ENCODE assay signal across 12 mouse cellular contexts in the genomic region with DNA sequence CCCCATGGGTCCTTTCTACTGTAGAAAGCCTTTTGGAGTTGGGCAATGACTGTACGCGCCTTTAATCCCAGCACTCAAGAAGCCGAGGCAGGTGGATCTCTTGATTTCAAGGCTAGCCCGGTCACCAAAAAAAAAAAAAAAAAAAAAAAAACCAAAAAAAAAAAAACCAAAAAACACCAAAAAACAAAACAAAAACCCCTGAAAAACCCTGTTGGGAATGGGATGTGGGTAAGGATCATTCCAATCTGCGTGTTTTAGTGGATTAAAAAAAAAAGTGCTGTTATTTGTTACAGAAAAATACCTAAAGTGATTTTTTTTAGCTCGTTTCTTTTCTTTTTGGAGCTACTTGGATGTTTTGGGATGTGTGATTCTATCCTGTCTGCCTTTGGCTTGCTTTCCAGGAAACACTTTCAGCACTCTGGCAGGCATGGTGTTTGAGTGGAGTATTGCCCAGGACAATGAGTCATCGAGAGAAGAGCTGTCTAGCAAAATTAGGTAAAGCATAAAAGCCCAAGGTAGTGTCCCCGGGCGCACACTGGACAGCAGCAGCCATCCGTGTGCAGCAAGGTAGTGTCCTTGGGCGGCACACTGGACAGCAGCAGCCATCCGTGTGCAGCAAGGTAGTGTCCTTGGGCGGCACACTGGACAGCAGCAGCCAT. TPM values are rescaled to one million over a fixed set of nuclear protein-coding genes. Genes with fewer than 3 reads are reported as not detected.
DNase-seq lines count a peak whose midpoint lies in the region; ATAC-seq and TF ChIP-seq lines count a peak whose summit lies in the region.
"Had no signal": no experiment of that assay in that cellular context is flagged by ENCODE, and none has a peak within 500 bp of the region (broad histone marks: within the 10 kb centered on the region; RNA-seq: fewer than 3 reads in every experiment).

No protein-coding gene starts in this region.

- no peak for TF ChIP-seq CTCF in heart, postnatal 0 days (IDR thresholded peaks at IDR 0.05; ENCODE audit: low read depth)

- 87% methylated on average over 13 of the region's 13 CpGs for WGBS in heart, embryonic 10.5 days
- 79% methylated on average over 13 of the region's 13 CpGs for WGBS in heart, postnatal 0 days
- 89% methylated on average over 13 of the region's 13 CpGs for WGBS in intestine, embryonic 16.5 days

- no peak overlapping the region for H3K4me3 ChIP-seq in heart, embryonic 10.5 days
- H3K4me3 ChIP-seq in heart, postnatal 0 days (ENCODE audit: low read depth, low read length) = no peak overlapping the region
- no peak overlapping the region for H3K4me3 ChIP-seq in intestine, embryonic 16.5 days (ENCODE audit: low read length)
- H3K4me3 ChIP-seq: hindbrain, embryonic 15.5 days; liver, embryonic 15.5 days; neural tube, embryonic 13.5 days had no signal

- no peak for ATAC-seq in heart, postnatal 0 days (ENCODE audit: insufficient read depth, low read depth)
- no peak for ATAC-seq in megakaryocyte, adult 5-6 weeks (ENCODE audit: poor library complexity, severe bottlenecking)
- ATAC-seq in intestine, embryonic 16.5 days = no peak

- no peak overlapping the region for H3K4me2 ChIP-seq in heart, postnatal 0 days (ENCODE audit: low read depth, low read length)
- no peak overlapping the region for H3K4me2 ChIP-seq in intestine, embryonic 16.5 days (ENCODE audit: low read depth, low read length)
- H3K4me2 ChIP-seq: hindbrain, embryonic 15.5 days; liver, embryonic 15.5 days; neural tube, embryonic 13.5 days had no signal

- H3K27me3 ChIP-seq in heart, embryonic 10.5 days (ENCODE audit: insufficient read depth, poor library complexity, severe bottlenecking) = no peaks in the 10 kb centered on the region
- no peaks in the 10 kb centered on the region for H3K27me3 ChIP-seq in heart, postnatal 0 days (ENCODE audit: control insufficient read depth, insufficient read depth, low read length)
- H3K27me3 ChIP-seq in intestine, embryonic 16.5 days (replicated peaks; ENCODE audit: control insufficient read depth, insufficient read depth, low read length) = no peaks in the 10 kb centered on the region
- H3K27me3 ChIP-seq: hindbrain, embryonic 15.5 days; liver, embryonic 15.5 days; neural tube, embryonic 13.5 days had no signal

- H3K36me3 ChIP-seq in heart, embryonic 10.5 days = no peaks in the 10 kb centered on the region
- no peaks in the 10 kb centered on the region for H3K36me3 ChIP-seq in heart, postnatal 0 days (replicated peaks; ENCODE audit: control insufficient read depth, insufficient read depth, low read length)
- H3K36me3 ChIP-seq in intestine, embryonic 16.5 days (ENCODE audit: control insufficient read depth, insufficient read depth, low read length) = no peaks in the 10 kb centered on the region
- H3K36me3 ChIP-seq: G1E; hindbrain, embryonic 15.5 days; liver, embryonic 15.5 days; neural tube, embryonic 13.5 days had no signal

- H3K4me1 ChIP-seq in heart, embryonic 10.5 days = no peaks in the 10 kb centered on the region
- no peaks in the 10 kb centered on the region for H3K4me1 ChIP-seq in heart, postnatal 0 days (ENCODE audit: control insufficient read depth, insufficient read depth)
- no peaks in the 10 kb centered on the region for H3K4me1 ChIP-seq in intestine, embryonic 16.5 days (ENCODE audit: control insufficient read depth, insufficient read depth, low read length)
- H3K4me1 ChIP-seq: hindbrain, embryonic 15.5 days; liver, embryonic 15.5 days; neural tube, embryonic 13.5 days had no signal

- no peak overlapping the region for H3K27ac ChIP-seq in heart, embryonic 10.5 days
- H3K27ac ChIP-seq in heart, postnatal 0 days (ENCODE audit: low read depth) = no peak overlapping the region
- no peak overlapping the region for H3K27ac ChIP-seq in intestine, embryonic 16.5 days (ENCODE audit: low read length)
- H3K27ac ChIP-seq: hindbrain, embryonic 15.5 days; liver, embryonic 15.5 days; neural tube, embryonic 13.5 days had no signal

- no peaks in the 10 kb centered on the region for H3K9me3 ChIP-seq in heart, embryonic 10.5 days
- H3K9me3 ChIP-seq in heart, postnatal 0 days (replicated peaks; ENCODE audit: control insufficient read depth, low read length) = no peaks in the 10 kb centered on the region
- no peaks in the 10 kb centered on the region for H3K9me3 ChIP-seq in intestine, embryonic 16.5 days (ENCODE audit: control insufficient read depth, low read length)
- H3K9me3 ChIP-seq: G1E; hindbrain, embryonic 15.5 days; liver, embryonic 15.5 days; neural tube, embryonic 13.5 days had no signal

- no peak overlapping the region for H3K9ac ChIP-seq in heart, postnatal 0 days (replicated peaks; ENCODE audit: low read depth, low read length)
- no peak overlapping the region for H3K9ac ChIP-seq in intestine, embryonic 16.5 days (ENCODE audit: low read depth, low read length)
- H3K9ac ChIP-seq: hindbrain, embryonic 15.5 days; liver, embryonic 15.5 days; neural tube, embryonic 13.5 days had no signal

- DNase-seq in heart, adult 9 months (ENCODE audit: low spot score in 2 of 2) = peak; percentile 15 to 47
- no peak for DNase-seq in heart, embryonic 10.5 days (ENCODE audit: low spot score)
- DNase-seq in adrenal gland, postnatal 10 days = peak; percentile 62
- DNase-seq in heart, postnatal 0 days (ENCODE audit: low spot score) = peak; percentile 27
- DNase-seq in ovary, postnatal 36 days (ENCODE audit: low spot score) = peak; percentile 33
- no peak for DNase-seq in thymus, postnatal 36 days

- no peak for TF ChIP-seq EP300 in heart, postnatal 0 days (IDR thresholded peaks at IDR 0.05; ENCODE audit: low read depth)

RNA-seq across cellular contexts. Expression of gene Nup210l, which starts 14.3 kb away (rescaled TPM):
- 0.46 and 0.48 TPM in 2 replicates for polyA plus RNA-seq in heart, embryonic 10.5 days (2016; fragmentation: Nextera tagmentation; extraction: Ambion mirVana)
- under 1 TPM; 0.24 to 0.42 TPM for total RNA-seq in adrenal gland, postnatal 10 days (2021)
- 0.04 and 0.27 TPM in 2 replicates for total RNA-seq in heart, postnatal 0 days (2014; rRNA removed; ENCODE audit: low replicate concordance)
- polyA plus RNA-seq in heart, postnatal 0 days (2015; fragmentation: Nextera tagmentation; extraction: Ambion mirVana) = 0.04 TPM in 1 of 2 replicates, not detected in the other
- total RNA-seq in megakaryocyte, adult 5-6 weeks (2015) = 0.93 and 1.3 TPM in 2 replicates
- 0.55 and 0.89 TPM in 2 replicates for total RNA-seq in megakaryocyte, adult 5-6 weeks (2017)
- 0.16 and 0.17 TPM in 2 replicates for polyA plus RNA-seq in intestine, embryonic 16.5 days (2015; fragmentation: Nextera tagmentation; extraction: Ambion mirVana)
- polyA plus RNA-seq: G1E had no signal

RNA-seq across cellular contexts. Expression of gene Tpm3, which starts 45.8 kb away (rescaled TPM):
- polyA plus RNA-seq in heart, embryonic 10.5 days (2016; fragmentation: Nextera tagmentation; extraction: Ambion mirVana) = 391 and 489 TPM in 2 replicates
- 100 to 1,000 TPM; 165 to 251 TPM for total RNA-seq in adrenal gland, postnatal 10 days (2021)
- 88.0 and 99.5 TPM in 2 replicates for total RNA-seq in heart, postnatal 0 days (2014; rRNA removed; ENCODE audit: low replicate concordance)
- polyA plus RNA-seq in heart, postnatal 0 days (2015; fragmentation: Nextera tagmentation; extraction: Ambion mirVana) = 139 and 145 TPM in 2 replicates
- total RNA-seq in megakaryocyte, adult 5-6 weeks (2015) = 637 and 647 TPM in 2 replicates
- total RNA-seq in megakaryocyte, adult 5-6 weeks (2017) = 1,137 and 1,174 TPM in 2 replicates
- polyA plus RNA-seq in intestine, embryonic 16.5 days (2015; fragmentation: Nextera tagmentation; extraction: Ambion mirVana) = 532 and 565 TPM in 2 replicates

Comparison
In these comparisons a context has a peak if more than half of its experiments do, and no peak if none do; other contexts are left out.
1. DNase-seq: peak in heart, adult 9 months (2 of 2), adrenal gland, postnatal 10 days (single experiment), heart, postnatal 0 days (single experiment) and ovary, postnatal 36 days (single experiment); none in heart, embryonic 10.5 days (single experiment) and thymus, postnatal 36 days (0 of 2).